Mouse (Mus musculus): Measurements from ENCODE around the gene Setd5. TPM values are rescaled to one million over a fixed set of nuclear protein-coding genes. Genes with fewer than 3 reads are reported as not detected.

Gene Setd5
- polyA plus RNA-seq, 1 experiment from 2014 or later, result 19.8 TPM

DNA sequence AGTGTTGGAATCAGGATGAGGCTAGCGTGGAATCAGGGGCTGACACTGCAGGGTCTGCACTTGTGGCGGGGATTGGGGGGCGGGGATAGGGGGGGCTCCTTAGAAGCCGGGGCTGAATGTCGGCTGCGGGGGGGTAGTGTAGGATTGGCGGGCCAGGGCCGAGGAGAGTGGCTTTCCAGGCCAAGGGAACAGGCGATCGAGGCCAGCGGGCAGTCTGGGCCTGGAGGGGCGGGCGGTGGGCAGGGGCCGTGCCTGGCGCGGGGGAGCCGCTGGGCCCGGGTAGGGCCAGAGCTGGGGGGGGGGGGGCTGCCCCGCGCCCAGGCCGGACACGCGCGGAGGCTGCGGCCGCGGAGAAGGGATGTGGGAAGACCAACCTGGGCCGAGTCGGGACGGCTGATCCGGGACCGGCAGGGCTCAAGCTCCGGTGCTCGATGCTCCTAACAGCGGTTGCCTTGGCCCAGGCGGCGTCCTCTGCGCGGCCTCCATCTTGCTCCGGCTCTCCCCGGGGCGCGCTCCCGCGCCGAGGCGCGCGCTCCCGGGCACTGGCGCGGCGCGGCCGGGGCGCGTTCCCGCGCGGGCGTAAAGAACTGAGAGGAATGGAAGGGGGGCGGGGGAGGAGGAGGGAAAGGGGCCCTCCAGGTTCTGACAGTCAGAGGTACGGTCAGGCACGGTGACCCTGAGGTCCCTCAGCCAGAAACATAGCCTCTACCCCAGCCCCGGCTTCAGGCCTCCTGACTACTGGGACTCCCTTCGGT is 117.9 kb downstream of the Setd5 start, which contains the start of gene Lhfpl4:
Gene Lhfpl4, minus strand, starts transcription at position 544 of the 755 bp plus-strand sequence.
- DNase-seq (no peak), ATAC-seq (ENCODE audit: low read depth) (no peak)
- 4% methylated on average over 49 of the region's 66 CpGs for WGBS (ENCODE audit: insufficient replicate concordance)
- Histone ChIP-seq H3K36me3 (no peaks in the 10 kb centered on the region), H3K4me2 (peak within 1 kb of the TSS; percentile 58), H3K27me3 (peaks cover 67% of the 10 kb centered on the region), H3K9me3 (replicated peaks) (no peaks in the 10 kb centered on the region), H3K4me3 (replicated peaks) (peak within 1 kb of the TSS; percentile 44), H3K4me1 (replicated peaks) (peaks cover 5% of the 10 kb centered on the region), H3K27ac (no peak within 1 kb of the TSS), H3K9ac (no peak within 1 kb of the TSS)

GRCm38 (mm10) chr6:113195596-113195992 is 118.4 kb downstream of the Setd5 start:
- Histone ChIP-seq H3K4me1 (replicated peaks) (peaks cover 5% of the 10 kb centered on the region), H3K27me3 (peaks cover 67% of the 10 kb centered on the region), H3K4me3 (replicated peaks) (peak overlapping the region; percentile 44; the same call in 1 of the 2 replicates), H3K9ac (no peak overlapping the region), H3K27ac (no peak overlapping the region), H3K36me3 (no peaks in the 10 kb centered on the region), H3K4me2 (peak overlapping the region; percentile 58), H3K9me3 (replicated peaks) (no peaks in the 10 kb centered on the region)
- DNase-seq (no peak), ATAC-seq (ENCODE audit: low read depth) (no peak)
- 21% methylated on average over 9 of the region's 9 CpGs for WGBS (ENCODE audit: insufficient replicate concordance)

Other genes starting within 250 kb of the Setd5 start
- gene Srgap3, start 130.1 kb upstream of the Setd5 start, polyA plus RNA-seq (2015; fragmentation: Nextera tagmentation; extraction: Ambion mirVana), result 0.33 and 0.39 TPM in 2 replicates
- 43.8 and 49.0 TPM in 2 replicates for gene Thumpd3, start 31.1 kb upstream of the Setd5 start, polyA plus RNA-seq (2015; fragmentation: Nextera tagmentation; extraction: Ambion mirVana)
- gene Lhfpl4, start 118.0 kb downstream of the Setd5 start, polyA plus RNA-seq (2015; fragmentation: Nextera tagmentation; extraction: Ambion mirVana), result 0.30 and 0.31 TPM in 2 replicates
- 17.9 and 18.0 TPM in 2 replicates for gene Mtmr14, start 160.5 kb downstream of the Setd5 start, polyA plus RNA-seq (2015; fragmentation: Nextera tagmentation; extraction: Ambion mirVana)
- gene Cpne9, start 204.9 kb downstream of the Setd5 start, polyA plus RNA-seq (2015; fragmentation: Nextera tagmentation; extraction: Ambion mirVana), result 0.17 TPM in 1 of 2 replicates, not detected in the other
- 7.5 and 9.2 TPM in 2 replicates for gene Brpf1, start 229.8 kb downstream of the Setd5 start, polyA plus RNA-seq (2015; fragmentation: Nextera tagmentation; extraction: Ambion mirVana)
- 5.6 and 6.8 TPM in 2 replicates for gene Ogg1, start 249.6 kb downstream of the Setd5 start, polyA plus RNA-seq (2015; fragmentation: Nextera tagmentation; extraction: Ambion mirVana)